Mouse (Mus musculus): ENCODE results near the gene Cipc. TPM values are rescaled to one million over a fixed set of nuclear protein-coding genes. Genes with fewer than 3 reads are reported as not detected.

Gene Cipc
- polyA plus RNA-seq, 1 experiment from 2014 or later, result 41.5 TPM

DNA sequence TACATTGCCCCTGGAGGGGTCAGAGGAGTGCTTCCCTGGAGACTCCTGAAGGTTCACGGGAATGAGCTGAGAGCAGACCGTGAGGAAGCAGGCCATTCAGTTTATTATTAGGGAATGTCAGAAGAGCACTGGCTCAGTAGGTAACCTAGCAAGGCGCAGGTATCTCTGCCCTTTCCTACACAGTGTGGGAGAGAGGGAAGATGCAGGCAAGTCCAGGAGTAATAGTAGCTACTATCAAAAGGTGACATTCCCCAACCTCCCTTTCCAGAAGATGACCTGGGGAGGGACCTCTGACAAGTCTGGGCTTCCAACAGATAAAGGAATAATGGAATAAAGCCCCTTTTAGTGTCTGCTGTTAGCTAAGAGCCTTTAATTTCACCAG, 22.4 kb downstream of the Cipc start:
- Histone ChIP-seq H3K4me2 (replicated peaks) (no peak overlapping the region), H3K4me3 (no peak overlapping the region), H3K4me1 (peaks cover 14% of the 10 kb centered on the region; the same call in 1 of the 2 replicates), H3K9ac (no peak overlapping the region), H3K27ac (no peak overlapping the region), H3K27me3 (replicated peaks) (no peaks in the 10 kb centered on the region), H3K9me3 (no peaks in the 10 kb centered on the region), H3K36me3 (peaks cover 10% of the 10 kb centered on the region; the same call in 1 of the 2 replicates)
- ATAC-seq (ENCODE audit: low FRiP score, low read depth), result no peak
- 62% methylated on average over 3 of the region's 3 CpGs for WGBS

GRCm38 (mm10) chr12:86971089-86971488, 24.2 kb downstream of the Cipc start:
- no peak overlapping the region for H3K4me3 ChIP-seq
- no peaks in the 10 kb centered on the region for H3K9me3 ChIP-seq
- peaks cover 23% of the 10 kb centered on the region for H3K4me1 ChIP-seq
- H3K9ac ChIP-seq, result no peak overlapping the region
- no peaks in the 10 kb centered on the region for H3K36me3 ChIP-seq
- H3K27ac ChIP-seq, result no peak overlapping the region
- no peak overlapping the region for H3K4me2 ChIP-seq (replicated peaks)
- no peak for ATAC-seq (ENCODE audit: low FRiP score, low read depth)
- H3K27me3 ChIP-seq (replicated peaks), result peaks cover 7% of the 10 kb centered on the region; the same call in 1 of the 2 replicates
- WGBS, result 91% methylated on average over 7 of the region's 7 CpGs

- H3K27ac ChIP-seq, result no peak overlapping the region
- H3K4me1 ChIP-seq, result peaks cover 31% of the 10 kb centered on the region
- H3K4me3 ChIP-seq, result no peak overlapping the region
- no peaks in the 10 kb centered on the region for H3K9me3 ChIP-seq
- peaks cover 15% of the 10 kb centered on the region for H3K27me3 ChIP-seq (replicated peaks)
- ATAC-seq (ENCODE audit: low FRiP score, low read depth), result no peak
- no peaks in the 10 kb centered on the region for H3K36me3 ChIP-seq
- no peak overlapping the region for H3K4me2 ChIP-seq (replicated peaks)
- no peak overlapping the region for H3K9ac ChIP-seq
- WGBS, result 39% methylated on average over 7 of the region's 7 CpGs
Observed at GRCm38 (mm10) chr12:86973216-86973615, 26.4 kb downstream of the Cipc start.

GRCm38 (mm10) chr12:86973706-86974105, 26.9 kb downstream of the Cipc start:
- 49% methylated on average over 8 of the region's 8 CpGs for WGBS
- no peak for ATAC-seq (ENCODE audit: low FRiP score, low read depth)
- no peak overlapping the region for H3K4me3 ChIP-seq
- H3K27ac ChIP-seq, result no peak overlapping the region
- H3K4me1 ChIP-seq, result peaks cover 31% of the 10 kb centered on the region
- H3K9me3 ChIP-seq, result no peaks in the 10 kb centered on the region
- peaks cover 16% of the 10 kb centered on the region for H3K27me3 ChIP-seq (replicated peaks)
- no peak overlapping the region for H3K9ac ChIP-seq
- H3K36me3 ChIP-seq, result no peaks in the 10 kb centered on the region
- no peak overlapping the region for H3K4me2 ChIP-seq (replicated peaks)

GRCm38 (mm10) chr12:86974387-86975288, 27.8 kb downstream of the Cipc start:
- WGBS, result 8% methylated on average over 40 of the region's 40 CpGs
- Histone ChIP-seq H3K9ac (peak overlapping the region; percentile 44), H3K4me3 (0 out of 2 replicates have a peak overlapping the region, but pooled peaks have one; percentile 12), H3K36me3 (no peaks in the 10 kb centered on the region), H3K9me3 (no peaks in the 10 kb centered on the region), H3K27me3 (replicated peaks) (peaks cover 19% of the 10 kb centered on the region), H3K4me1 (peaks cover 31% of the 10 kb centered on the region), H3K4me2 (replicated peaks) (peak overlapping the region; percentile 60), H3K27ac (peak overlapping the region; percentile 12; the same call in 1 of the 2 replicates)
- peak; percentile 71 for ATAC-seq (ENCODE audit: low FRiP score, low read depth)

GRCm38 (mm10) chr12:86975761-86976160, 28.9 kb downstream of the Cipc start:
- Histone ChIP-seq H3K4me1 (peaks cover 31% of the 10 kb centered on the region), H3K27me3 (replicated peaks) (peaks cover 30% of the 10 kb centered on the region), H3K36me3 (no peaks in the 10 kb centered on the region), H3K27ac (no peak overlapping the region), H3K4me3 (no peak overlapping the region), H3K9me3 (no peaks in the 10 kb centered on the region), H3K9ac (no peak overlapping the region), H3K4me2 (replicated peaks) (no peak overlapping the region)
- WGBS, result 64% methylated on average over 10 of the region's 10 CpGs
- no peak for ATAC-seq (ENCODE audit: low FRiP score, low read depth)

DNA sequence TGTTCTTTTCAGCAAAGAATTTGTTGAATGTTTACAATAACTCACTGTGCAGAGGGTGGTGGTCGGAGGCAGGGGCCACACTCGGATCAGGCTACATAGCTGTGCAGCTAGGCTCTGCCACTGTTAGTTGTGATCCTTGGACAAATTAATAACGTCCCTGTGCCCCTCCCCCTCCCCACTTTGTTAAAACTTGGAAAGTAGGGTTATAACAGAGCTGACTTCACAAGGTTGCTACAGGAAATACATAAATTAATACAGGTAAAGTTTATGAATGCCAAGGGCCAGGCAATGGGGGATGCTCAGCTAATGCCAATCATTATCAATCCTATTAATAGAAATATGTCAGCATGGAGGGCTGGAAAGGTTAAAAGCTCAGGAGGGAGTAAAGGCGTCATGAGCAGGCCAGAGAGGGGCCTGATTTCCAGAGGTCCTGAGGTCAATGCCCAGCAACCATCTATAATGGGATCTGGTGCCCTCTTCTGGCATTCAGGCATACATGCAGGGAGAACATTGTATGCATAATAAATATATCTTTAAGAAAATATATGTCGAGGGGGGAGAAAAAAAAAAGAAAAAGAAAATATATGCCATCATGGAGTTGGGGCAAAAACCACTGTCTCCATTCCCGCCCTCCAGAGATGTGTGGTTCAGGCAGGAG, 29.8 kb downstream of the Cipc start:
- no peak for ATAC-seq (ENCODE audit: low FRiP score, low read depth)
- no peaks in the 10 kb centered on the region for H3K36me3 ChIP-seq
- 66% methylated on average over 6 of the region's 6 CpGs for WGBS
- H3K9me3 ChIP-seq, result no peaks in the 10 kb centered on the region
- no peak overlapping the region for H3K27ac ChIP-seq
- H3K4me1 ChIP-seq, result peaks cover 31% of the 10 kb centered on the region
- no peak overlapping the region for H3K9ac ChIP-seq
- H3K4me3 ChIP-seq, result no peak overlapping the region
- peaks cover 39% of the 10 kb centered on the region for H3K27me3 ChIP-seq (replicated peaks)
- no peak overlapping the region for H3K4me2 ChIP-seq (replicated peaks)

DNA sequence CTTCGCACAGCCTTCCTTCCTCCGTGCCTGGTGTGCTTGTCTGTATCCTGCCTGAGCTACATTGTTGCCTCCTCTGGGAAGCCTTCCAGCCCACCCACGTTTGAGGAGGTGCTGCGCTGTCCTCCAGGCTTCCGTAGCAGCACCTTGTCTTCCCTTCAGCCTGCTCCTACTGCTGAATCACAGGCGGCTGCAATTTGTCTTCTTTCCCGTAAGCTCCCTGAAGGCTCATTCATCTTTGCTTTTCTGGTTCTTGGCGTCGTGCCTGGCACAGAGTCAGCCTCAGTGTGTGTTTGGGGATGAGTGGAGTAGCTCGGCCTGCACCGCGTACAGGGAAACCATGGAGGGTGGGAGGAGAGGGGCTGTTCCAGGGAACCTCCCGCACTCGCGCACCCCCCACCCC, 31.0 kb downstream of the Cipc start:
- H3K36me3 ChIP-seq, result no peaks in the 10 kb centered on the region
- no peak overlapping the region for H3K9ac ChIP-seq
- peak overlapping the region; percentile 17; the same call in 1 of the 2 replicates for H3K4me2 ChIP-seq (replicated peaks)
- WGBS, result 16% methylated on average over 15 of the region's 15 CpGs
- ATAC-seq (ENCODE audit: low FRiP score, low read depth), result peak; percentile 42; the same call in 1 of the 2 replicates
- H3K4me3 ChIP-seq, result no peak overlapping the region
- no peak overlapping the region for H3K27ac ChIP-seq
- no peaks in the 10 kb centered on the region for H3K9me3 ChIP-seq
- peaks cover 30% of the 10 kb centered on the region for H3K4me1 ChIP-seq
- H3K27me3 ChIP-seq (replicated peaks), result peaks cover 50% of the 10 kb centered on the region

DNA sequence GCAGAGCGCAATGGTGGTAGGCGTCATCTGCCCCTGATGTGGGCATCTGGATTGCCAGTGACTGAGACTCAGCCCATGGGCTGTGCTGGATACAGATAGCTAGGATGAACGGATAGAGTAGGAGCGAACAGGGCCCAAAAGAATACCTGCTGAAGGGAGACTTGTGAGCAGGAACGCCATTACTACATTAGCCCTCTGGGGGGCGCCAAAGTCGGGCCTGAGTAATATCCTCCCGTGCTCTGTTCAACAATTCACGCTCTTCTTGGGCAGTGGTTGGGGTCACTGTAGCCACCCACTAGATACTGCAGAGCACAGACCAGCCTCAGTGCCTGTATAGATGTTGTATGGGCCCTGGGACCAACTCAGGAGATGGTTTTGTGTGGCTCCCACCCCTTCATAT, 34.3 kb downstream of the Cipc start:
- peaks cover 73% of the 10 kb centered on the region for H3K27me3 ChIP-seq (replicated peaks)
- H3K4me3 ChIP-seq, result no peak overlapping the region
- no peaks in the 10 kb centered on the region for H3K9me3 ChIP-seq
- H3K36me3 ChIP-seq, result no peaks in the 10 kb centered on the region
- no peak overlapping the region for H3K4me2 ChIP-seq (replicated peaks)
- H3K27ac ChIP-seq, result no peak overlapping the region
- no peak for ATAC-seq (ENCODE audit: low FRiP score, low read depth)
- WGBS, result 29% methylated on average over 9 of the region's 9 CpGs
- peaks cover 22% of the 10 kb centered on the region for H3K4me1 ChIP-seq
- no peak overlapping the region for H3K9ac ChIP-seq

DNA sequence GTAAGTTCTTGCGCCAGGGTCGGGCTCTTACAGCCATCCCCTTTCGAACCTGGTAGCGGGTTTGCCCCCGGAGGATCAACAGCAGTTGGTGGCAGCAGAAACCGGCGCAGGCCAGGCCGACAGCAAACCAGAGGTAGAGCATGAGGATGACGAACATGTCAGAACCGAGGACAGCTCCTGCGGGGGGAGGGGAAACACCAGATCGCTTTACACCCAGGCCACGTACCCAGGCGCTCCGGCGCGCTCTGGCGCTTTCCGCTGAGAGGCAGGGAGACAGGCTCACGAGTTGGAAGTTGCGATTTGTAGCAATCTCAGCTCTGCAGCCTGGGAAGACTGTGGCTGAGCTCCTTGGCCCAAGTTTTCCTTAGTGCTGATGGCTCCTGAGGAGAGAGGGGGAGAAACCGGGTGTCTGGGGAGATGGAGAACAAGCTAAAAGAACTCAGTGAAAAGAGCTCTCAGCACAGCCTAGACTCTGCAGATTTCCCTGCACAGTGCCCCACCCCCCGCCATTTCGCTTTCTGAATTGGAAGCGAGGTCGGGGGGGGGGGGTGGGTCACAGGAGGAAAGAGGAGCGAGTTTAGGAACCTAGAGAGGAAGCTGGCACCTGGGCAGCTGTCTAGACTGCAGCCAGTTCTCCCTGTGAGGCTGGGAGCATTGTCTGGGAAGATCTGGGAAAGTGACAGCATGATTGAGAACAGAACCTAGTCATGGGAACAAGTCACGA, 36.8 kb downstream of the Cipc start:
- Histone ChIP-seq H3K9me3 (no peaks in the 10 kb centered on the region), H3K4me3 (no peak overlapping the region; the same call in 1 of the 2 replicates), H3K36me3 (no peaks in the 10 kb centered on the region), H3K4me2 (replicated peaks) (peak overlapping the region; percentile 53), H3K27me3 (replicated peaks) (peaks cover 89% of the 10 kb centered on the region), H3K4me1 (peaks cover 14% of the 10 kb centered on the region), H3K27ac (no peak overlapping the region), H3K9ac (peak overlapping the region; percentile 29)
- ATAC-seq (ENCODE audit: low FRiP score, low read depth), result peak; percentile 57; the same call in 1 of the 2 replicates
- 2% methylated on average over 28 of the region's 28 CpGs for WGBS

GRCm38 (mm10) chr12:86984194-86984555, 37.3 kb downstream of the Cipc start:
- no peak for ATAC-seq (ENCODE audit: low FRiP score, low read depth)
- 5% methylated on average over 6 of the region's 6 CpGs for WGBS

GRCm38 (mm10) chr12:86986562-86986961, 39.7 kb downstream of the Cipc start:
- Histone ChIP-seq H3K9ac (no peak overlapping the region), H3K36me3 (no peaks in the 10 kb centered on the region), H3K9me3 (no peaks in the 10 kb centered on the region), H3K27ac (no peak overlapping the region), H3K27me3 (replicated peaks) (peaks cover 96% of the 10 kb centered on the region), H3K4me2 (replicated peaks) (no peak overlapping the region), H3K4me3 (no peak overlapping the region), H3K4me1 (peaks cover 28% of the 10 kb centered on the region)
- 67% methylated on average over 4 of the region's 4 CpGs for WGBS
- no peak for ATAC-seq (ENCODE audit: low FRiP score, low read depth)

More at GRCm38 (mm10) chr12:86984194-86984555, 37.3 kb downstream of the Cipc start:
- H3K4me3 ChIP-seq, result no peak overlapping the region
- peaks cover 90% of the 10 kb centered on the region for H3K27me3 ChIP-seq (replicated peaks)
- no peaks in the 10 kb centered on the region for H3K9me3 ChIP-seq
- H3K36me3 ChIP-seq, result no peaks in the 10 kb centered on the region
- H3K4me1 ChIP-seq, result peaks cover 14% of the 10 kb centered on the region
- no peak overlapping the region for H3K9ac ChIP-seq
- H3K27ac ChIP-seq, result no peak overlapping the region
- H3K4me2 ChIP-seq (replicated peaks), result peak overlapping the region; percentile 53

Measured in neural tube, embryonic 12.5 days (tissue).